Mouse (Mus musculus) heart, postnatal 0 days (tissue): ENCODE data around the gene Ldhb.

ENCODE experiments used
- CTCF ChIP-seq: IDR thresholded peaks from 2 replicates; pipeline ENCODE4 v1.5.1; 2016; ENCODE audit warnings: antibody characterized with exemption, control low read depth, low read depth
- EP300 ChIP-seq: IDR thresholded peaks from 2 replicates; pipeline ENCODE4 v1.6.1; 2016; ENCODE audit warnings: antibody characterized with exemption, low read depth

DNA sequence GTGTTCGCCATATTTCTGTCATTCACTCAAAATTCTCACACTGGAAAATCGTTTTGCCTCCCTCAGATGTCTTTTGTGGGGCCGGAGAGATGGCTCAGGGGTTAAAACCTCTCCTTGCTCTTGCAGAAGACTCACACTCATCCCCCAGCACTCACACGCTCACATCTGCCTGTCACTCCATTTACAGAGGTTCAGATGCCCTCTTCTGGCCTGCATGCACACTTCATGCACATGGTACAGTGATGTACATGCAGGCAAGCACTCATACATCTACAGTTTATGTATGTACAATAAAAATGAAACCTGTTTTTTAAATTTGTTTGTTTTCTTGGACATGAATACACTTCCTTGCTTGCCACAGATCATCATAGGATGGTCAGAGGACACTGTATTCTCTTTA lies 38.2 kb downstream of the Ldhb start:
- TF ChIP-seq CTCF: peak; percentile 61
- no peak for TF ChIP-seq EP300
